Comparison of ENCODE assay signal across 23 mouse cellular contexts in the genomic region with DNA sequence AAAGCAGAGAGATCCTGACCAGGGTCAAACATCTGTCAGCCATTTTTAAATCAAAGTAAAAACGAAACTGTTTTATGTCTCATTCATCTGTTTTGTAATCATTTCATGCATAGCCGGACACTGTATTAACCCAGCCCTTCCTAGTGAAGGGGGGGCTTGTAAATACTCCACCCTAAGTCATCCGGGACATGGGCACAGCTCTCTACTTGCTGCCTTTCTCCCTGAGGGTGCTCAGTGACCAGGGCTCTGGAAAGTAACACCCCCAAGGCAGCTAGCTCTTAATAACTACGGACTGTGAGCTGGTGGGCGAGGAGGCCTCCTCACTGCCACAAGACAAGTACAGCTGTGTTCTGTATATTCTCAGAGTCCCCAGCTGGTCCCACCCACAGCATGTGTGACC. TPM values are rescaled to one million over a fixed set of nuclear protein-coding genes. Genes with fewer than 3 reads are reported as not detected.
DNase-seq lines count a peak whose midpoint lies in the region; ATAC-seq lines count a peak whose summit lies in the region.
"Had no signal": no experiment of that assay in that cellular context is flagged by ENCODE, and none has a peak within 500 bp of the region (broad histone marks: within the 10 kb centered on the region; RNA-seq: fewer than 3 reads in every experiment).

No protein-coding gene starts in this region.

- no peak for DNase-seq in heart, adult 9 months (ENCODE audit: low spot score in 2 of 2)
- no peak for DNase-seq in lung, postnatal 14 days
- DNase-seq in lung, postnatal 36 days: peak; percentile 59
- no peak for DNase-seq in thymus, postnatal 25 days
- no peak for DNase-seq in frontal cortex, adult 2 months (ENCODE audit: extremely low spot score in 1 of 2, low spot score in 1 of 2)
- DNase-seq: adrenal gland, adult 8-10 months; cerebellum, adult 18-20 months; cerebellum, postnatal 14 days; gastrocnemius, postnatal 36 days; kidney, adult 8-10 months; kidney, postnatal 10 days; liver; right cerebral cortex, adult 18-20 months had no signal

- no peak overlapping the region for H3K4me3 ChIP-seq in heart, embryonic 15.5 days
- no peak overlapping the region for H3K4me3 ChIP-seq in lung, embryonic 16.5 days (ENCODE audit: low read length)
- H3K4me3 ChIP-seq: embryonic facial prominence, embryonic 13.5 days; forebrain, embryonic 15.5 days; hindbrain, embryonic 15.5 days; limb, embryonic 10.5 days; liver, embryonic 15.5 days had no signal

- H3K4me1 ChIP-seq in heart, embryonic 15.5 days (replicated peaks): no peaks in the 10 kb centered on the region; the same call in 1 of the 2 replicates
- H3K4me1 ChIP-seq in lung, embryonic 16.5 days (replicated peaks; ENCODE audit: control insufficient read depth, insufficient read depth, low read length): no peaks in the 10 kb centered on the region
- H3K4me1 ChIP-seq: forebrain, embryonic 15.5 days; hindbrain, embryonic 15.5 days; limb, embryonic 10.5 days; liver, embryonic 15.5 days had no signal

- no peak overlapping the region for H3K4me2 ChIP-seq in heart, embryonic 15.5 days
- no peak overlapping the region for H3K4me2 ChIP-seq in lung, embryonic 16.5 days (ENCODE audit: low read depth, low read length)
- H3K4me2 ChIP-seq: embryonic facial prominence, embryonic 13.5 days; forebrain, embryonic 15.5 days; heart, embryonic 11.5 days; hindbrain, embryonic 15.5 days; liver, embryonic 15.5 days; midbrain, embryonic 11.5 days had no signal

- no peaks in the 10 kb centered on the region for H3K36me3 ChIP-seq in heart, embryonic 15.5 days
- no peaks in the 10 kb centered on the region for H3K36me3 ChIP-seq in lung, embryonic 16.5 days (ENCODE audit: control insufficient read depth, insufficient read depth, low read length)
- H3K36me3 ChIP-seq: embryonic facial prominence, embryonic 13.5 days; forebrain, embryonic 15.5 days; hindbrain, embryonic 15.5 days; limb, embryonic 10.5 days; liver, embryonic 15.5 days had no signal

- no peaks in the 10 kb centered on the region for H3K27me3 ChIP-seq in heart, embryonic 15.5 days
- H3K27me3 ChIP-seq in lung, embryonic 16.5 days (ENCODE audit: control insufficient read depth, insufficient read depth, low read depth, low read length): no peaks in the 10 kb centered on the region
- H3K27me3 ChIP-seq: embryonic facial prominence, embryonic 13.5 days; forebrain, embryonic 15.5 days; hindbrain, embryonic 15.5 days; liver, embryonic 15.5 days had no signal

- WGBS in heart, embryonic 15.5 days: 67% methylated on average over 5 of the region's 5 CpGs
- 49% methylated on average over 5 of the region's 5 CpGs for WGBS in lung, embryonic 16.5 days

- 0 out of 2 replicates have a peak overlapping the region, but pooled peaks have one; percentile 32 for H3K27ac ChIP-seq in heart, embryonic 15.5 days
- H3K27ac ChIP-seq in lung, embryonic 16.5 days (ENCODE audit: low read length): no peak overlapping the region
- H3K27ac ChIP-seq: embryonic facial prominence, embryonic 13.5 days; forebrain, embryonic 15.5 days; hindbrain, embryonic 15.5 days; limb, embryonic 10.5 days; liver, embryonic 15.5 days had no signal

- H3K9me3 ChIP-seq in heart, embryonic 15.5 days (replicated peaks): no peaks in the 10 kb centered on the region
- H3K9me3 ChIP-seq in lung, embryonic 16.5 days (ENCODE audit: control insufficient read depth, low read length): no peaks in the 10 kb centered on the region
- H3K9me3 ChIP-seq: embryonic facial prominence, embryonic 13.5 days; forebrain, embryonic 15.5 days; hindbrain, embryonic 15.5 days; limb, embryonic 10.5 days; liver, embryonic 15.5 days had no signal

- no peak overlapping the region for H3K9ac ChIP-seq in heart, embryonic 15.5 days
- H3K9ac ChIP-seq in lung, embryonic 16.5 days (ENCODE audit: low read length): no peak overlapping the region
- H3K9ac ChIP-seq: embryonic facial prominence, embryonic 13.5 days; forebrain, embryonic 15.5 days; hindbrain, embryonic 15.5 days; liver, embryonic 15.5 days had no signal

- ATAC-seq in heart, embryonic 15.5 days (replicated peaks; ENCODE audit: insufficient number of reproducible peaks, insufficient read depth, low FRiP score, low read depth): no peak
- peak; percentile 56; the same call in 1 of the 2 replicates for ATAC-seq in lung, embryonic 16.5 days (ENCODE audit: low read depth)
- ATAC-seq: activated CD4-positive, CD25-positive, alpha-beta regulatory T cell, adult 4 months; forebrain, embryonic 15.5 days had no signal

RNA-seq across cellular contexts. Expression of a gene that starts 13.1 kb away (rescaled TPM):
- 21.4 and 28.4 TPM in 2 replicates for polyA plus RNA-seq in heart, embryonic 15.5 days (2015; fragmentation: Nextera tagmentation; extraction: Ambion mirVana)
- polyA plus RNA-seq in lung, embryonic 16.5 days (2015; fragmentation: Nextera tagmentation; extraction: Ambion mirVana): 26.1 and 27.3 TPM in 2 replicates
- 38.4 and 44.0 TPM in 2 replicates for polyA plus RNA-seq in frontal cortex, adult 2 months (2012; rRNA removed)

RNA-seq across cellular contexts. Expression of a gene that starts 45.2 kb away (rescaled TPM):
- polyA plus RNA-seq in heart, embryonic 15.5 days (2015; fragmentation: Nextera tagmentation; extraction: Ambion mirVana): 10.1 and 13.6 TPM in 2 replicates
- polyA plus RNA-seq in lung, embryonic 16.5 days (2015; fragmentation: Nextera tagmentation; extraction: Ambion mirVana): 21.0 and 21.3 TPM in 2 replicates
- polyA plus RNA-seq in frontal cortex, adult 2 months (2012; rRNA removed): 12.6 and 13.7 TPM in 2 replicates

RNA-seq across cellular contexts. Expression of a gene that starts 45.8 kb away (rescaled TPM):
- polyA plus RNA-seq in heart, embryonic 15.5 days (2015; fragmentation: Nextera tagmentation; extraction: Ambion mirVana): 34.1 and 38.4 TPM in 2 replicates
- 50.3 and 54.3 TPM in 2 replicates for polyA plus RNA-seq in lung, embryonic 16.5 days (2015; fragmentation: Nextera tagmentation; extraction: Ambion mirVana)
- 19.6 and 20.3 TPM in 2 replicates for polyA plus RNA-seq in frontal cortex, adult 2 months (2012; rRNA removed)
